Mouse (Mus musculus): ENCODE measurements around the gene Syt1. TPM values are rescaled to one million over a fixed set of nuclear protein-coding genes. Genes with fewer than 3 reads are reported as not detected.

The Syt1 gene
- polyA plus RNA-seq, 1 experiment from 2014 or later, result 16.9 TPM

DNA sequence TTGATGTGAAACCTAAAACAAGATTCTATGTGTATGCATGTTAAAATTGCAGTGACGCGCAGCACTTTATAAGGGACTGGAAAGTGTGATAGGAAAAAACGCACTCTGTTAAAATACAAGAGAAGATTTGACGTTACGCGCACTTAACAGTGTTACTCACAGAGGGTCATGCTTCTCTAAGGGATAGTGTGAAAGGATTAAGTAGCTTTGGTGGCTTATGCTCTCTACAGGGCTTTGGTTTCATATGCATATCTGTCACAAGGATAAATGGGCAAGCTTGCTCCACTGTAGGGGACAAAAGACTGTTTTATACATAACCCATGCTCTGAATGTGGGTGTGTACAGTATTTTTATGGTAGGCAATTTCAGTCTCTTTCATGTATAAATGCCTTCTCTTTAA lies 178.5 kb downstream of the Syt1 start:
- H3K27ac ChIP-seq (ENCODE audit: low read depth, low read length), result no peak overlapping the region
- no peak overlapping the region for H3K4me3 ChIP-seq (ENCODE audit: low read depth, low read length)
- no peaks in the 10 kb centered on the region for H3K36me3 ChIP-seq (ENCODE audit: control insufficient read depth, insufficient read depth, low read length)
- no peaks in the 10 kb centered on the region for H3K27me3 ChIP-seq (ENCODE audit: control insufficient read depth, insufficient read depth, low read length)
- DNase-seq (ENCODE audit: low spot score), result no peak
- WGBS, result 87% methylated on average over 6 of the region's 6 CpGs
- H3K9me3 ChIP-seq (ENCODE audit: control insufficient read depth, low read length), result no peaks in the 10 kb centered on the region
- no peaks in the 10 kb centered on the region for H3K4me1 ChIP-seq (replicated peaks; ENCODE audit: control insufficient read depth, insufficient read depth, low read length)
- no peak overlapping the region for H3K9ac ChIP-seq (ENCODE audit: low read length)
- H3K4me2 ChIP-seq (ENCODE audit: low read depth, low read length, severe bottlenecking), result no peak overlapping the region
- no peak for ATAC-seq (replicated peaks; ENCODE audit: low FRiP score)

DNA sequence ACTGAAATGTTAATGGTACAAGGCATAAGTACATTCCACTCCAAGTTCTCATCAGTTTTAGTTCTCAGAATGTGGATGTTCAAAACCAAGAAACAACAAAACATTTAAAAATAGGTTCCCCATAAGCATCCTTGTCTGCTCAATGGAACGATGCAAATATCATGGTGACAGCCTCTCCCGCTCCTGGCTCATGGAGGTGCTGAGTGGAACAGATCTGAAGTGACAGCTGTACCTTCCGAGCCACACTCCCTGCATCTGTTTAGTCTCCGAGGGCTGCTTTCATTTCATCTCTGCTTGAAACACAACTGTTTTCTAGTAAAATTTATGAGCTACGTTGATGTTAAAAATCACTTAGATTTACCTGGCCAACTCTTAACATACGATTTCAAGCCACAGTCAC lies 179.0 kb downstream of the Syt1 start:
- no peak overlapping the region for H3K9ac ChIP-seq (ENCODE audit: low read length)
- H3K4me1 ChIP-seq (replicated peaks; ENCODE audit: control insufficient read depth, insufficient read depth, low read length), result no peaks in the 10 kb centered on the region
- H3K4me3 ChIP-seq (ENCODE audit: low read depth, low read length), result no peak overlapping the region
- H3K36me3 ChIP-seq (ENCODE audit: control insufficient read depth, insufficient read depth, low read length), result no peaks in the 10 kb centered on the region
- H3K4me2 ChIP-seq (ENCODE audit: low read depth, low read length, severe bottlenecking), result no peak overlapping the region
- no peaks in the 10 kb centered on the region for H3K27me3 ChIP-seq (ENCODE audit: control insufficient read depth, insufficient read depth, low read length)
- H3K9me3 ChIP-seq (ENCODE audit: control insufficient read depth, low read length), result no peaks in the 10 kb centered on the region
- 81% methylated on average over 6 of the region's 6 CpGs for WGBS
- H3K27ac ChIP-seq (ENCODE audit: low read depth, low read length), result no peak overlapping the region
- ATAC-seq (replicated peaks; ENCODE audit: low FRiP score), result no peak
- no peak for DNase-seq (ENCODE audit: low spot score)

DNA sequence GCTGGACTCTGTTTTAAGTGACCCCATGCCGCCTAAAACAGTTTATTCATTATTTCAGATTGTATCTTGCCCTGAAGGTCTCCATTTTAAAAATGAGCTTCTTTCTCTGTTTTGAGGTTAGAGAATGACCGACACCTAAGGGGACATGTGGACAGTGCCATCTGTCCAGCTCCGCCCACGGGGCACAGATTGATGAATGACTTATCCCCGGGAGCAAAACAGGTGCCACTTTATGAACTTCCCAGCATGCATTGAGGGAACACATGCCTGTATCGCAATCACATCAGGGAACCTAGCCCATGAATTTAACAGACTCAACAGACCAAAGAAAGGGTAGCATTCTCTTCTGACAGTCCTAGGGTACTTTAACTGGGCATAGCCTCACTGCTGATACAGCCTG lies 188.5 kb downstream of the Syt1 start:
- H3K27me3 ChIP-seq (ENCODE audit: control insufficient read depth, insufficient read depth, low read length), result no peaks in the 10 kb centered on the region
- ATAC-seq (replicated peaks; ENCODE audit: low FRiP score), result no peak
- WGBS, result 85% methylated on average over 6 of the region's 6 CpGs

DNA sequence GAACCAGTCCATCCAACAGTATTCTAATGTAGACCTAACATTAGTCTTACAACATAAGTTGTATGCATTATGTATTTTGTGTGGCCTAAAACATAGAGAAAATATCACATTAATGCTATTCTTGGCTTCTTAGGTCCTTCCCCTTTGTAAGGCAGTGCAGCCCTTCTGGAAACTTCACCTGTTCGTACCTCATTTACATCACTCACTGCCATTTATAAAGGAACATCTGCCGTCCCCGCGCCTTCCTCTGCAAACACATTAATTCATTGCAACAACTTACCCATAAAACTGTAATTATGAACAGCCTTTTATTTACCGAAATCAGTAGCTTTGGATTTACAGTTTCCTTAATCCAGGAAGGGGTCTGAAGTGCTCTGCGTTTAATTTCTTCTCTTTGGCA lies 195.4 kb downstream of the Syt1 start:
- Histone ChIP-seq H3K27me3 (ENCODE audit: control insufficient read depth, insufficient read depth, low read length) (no peaks in the 10 kb centered on the region), H3K9me3 (ENCODE audit: control insufficient read depth, low read length) (no peaks in the 10 kb centered on the region), H3K4me2 (ENCODE audit: low read depth, low read length, severe bottlenecking) (no peak overlapping the region), H3K9ac (ENCODE audit: low read length) (no peak overlapping the region), H3K4me3 (ENCODE audit: low read depth, low read length) (no peak overlapping the region), H3K4me1 (replicated peaks; ENCODE audit: control insufficient read depth, insufficient read depth, low read length) (no peaks in the 10 kb centered on the region), H3K36me3 (ENCODE audit: control insufficient read depth, insufficient read depth, low read length) (no peaks in the 10 kb centered on the region), H3K27ac (ENCODE audit: low read depth, low read length) (no peak overlapping the region)
- DNase-seq (ENCODE audit: low spot score) (no peak), ATAC-seq (replicated peaks; ENCODE audit: low FRiP score) (no peak)
- WGBS, result 82% methylated on average over 6 of the region's 6 CpGs

More for the DNA sequence above, 188.5 kb downstream of the Syt1 start:
- H3K4me1 ChIP-seq (replicated peaks; ENCODE audit: control insufficient read depth, insufficient read depth, low read length), result no peaks in the 10 kb centered on the region
- H3K9ac ChIP-seq (ENCODE audit: low read length), result no peak overlapping the region
- DNase-seq (ENCODE audit: low spot score), result no peak
- no peaks in the 10 kb centered on the region for H3K36me3 ChIP-seq (ENCODE audit: control insufficient read depth, insufficient read depth, low read length)
- H3K4me2 ChIP-seq (ENCODE audit: low read depth, low read length, severe bottlenecking), result no peak overlapping the region
- H3K27ac ChIP-seq (ENCODE audit: low read depth, low read length), result no peak overlapping the region
- H3K9me3 ChIP-seq (ENCODE audit: control insufficient read depth, low read length), result no peaks in the 10 kb centered on the region
- H3K4me3 ChIP-seq (ENCODE audit: low read depth, low read length), result no peak overlapping the region

DNA sequence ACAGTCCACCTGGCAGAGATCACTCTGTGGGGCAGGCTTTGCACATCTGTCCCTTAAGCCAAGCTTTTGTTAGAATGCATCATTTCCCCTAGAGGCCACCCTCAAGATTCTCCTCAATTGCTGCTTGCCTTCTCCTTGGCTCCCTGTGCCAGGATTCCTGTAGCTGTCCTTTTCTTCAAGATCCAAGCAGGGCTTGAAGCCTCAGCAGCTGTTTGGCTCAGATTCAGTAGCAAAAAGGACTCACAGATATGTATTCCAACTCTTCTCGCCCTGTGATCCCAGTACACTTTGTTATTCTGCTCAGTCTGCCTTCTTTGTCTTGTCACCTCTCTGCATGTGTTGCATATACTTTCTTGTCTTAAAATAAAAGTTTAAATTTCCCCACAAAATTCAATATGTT lies 206.4 kb downstream of the Syt1 start:
- H3K27me3 ChIP-seq (ENCODE audit: control insufficient read depth, insufficient read depth, low read length), result no peaks in the 10 kb centered on the region
- H3K27ac ChIP-seq (ENCODE audit: low read depth, low read length), result no peak overlapping the region
- WGBS, result 97% methylated on average over 1 of the region's 1 CpGs
- H3K4me1 ChIP-seq (replicated peaks; ENCODE audit: control insufficient read depth, insufficient read depth, low read length), result no peaks in the 10 kb centered on the region
- H3K4me2 ChIP-seq (ENCODE audit: low read depth, low read length, severe bottlenecking), result no peak overlapping the region
- H3K9ac ChIP-seq (ENCODE audit: low read length), result no peak overlapping the region
- ATAC-seq (replicated peaks; ENCODE audit: low FRiP score) (no peak), DNase-seq (ENCODE audit: low spot score) (no peak)
- H3K36me3 ChIP-seq (ENCODE audit: control insufficient read depth, insufficient read depth, low read length), result no peaks in the 10 kb centered on the region
- no peak overlapping the region for H3K4me3 ChIP-seq (ENCODE audit: low read depth, low read length)
- no peaks in the 10 kb centered on the region for H3K9me3 ChIP-seq (ENCODE audit: control insufficient read depth, low read length)

DNA sequence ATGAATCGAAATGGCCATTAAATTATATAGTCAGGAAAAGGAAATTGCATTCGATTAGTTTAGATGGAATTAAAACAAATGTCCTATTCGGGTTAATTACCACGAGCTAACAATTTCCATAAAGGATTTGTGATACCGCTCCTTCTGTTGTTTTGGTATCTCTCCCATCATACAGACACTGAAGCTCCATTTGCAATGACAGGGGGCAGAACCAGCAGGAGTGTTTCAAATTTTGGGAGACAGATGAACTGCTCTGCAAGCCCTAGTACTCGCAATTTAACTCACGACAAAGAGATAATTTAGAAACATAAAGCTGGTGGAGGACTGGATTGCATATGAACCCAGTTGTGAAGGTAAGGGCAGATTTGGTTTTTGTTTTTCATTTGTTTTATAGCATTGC lies 210.0 kb downstream of the Syt1 start:
- Histone ChIP-seq H3K27ac (ENCODE audit: low read depth, low read length) (no peak overlapping the region), H3K36me3 (ENCODE audit: control insufficient read depth, insufficient read depth, low read length) (no peaks in the 10 kb centered on the region), H3K4me3 (ENCODE audit: low read depth, low read length) (no peak overlapping the region), H3K9ac (ENCODE audit: low read length) (no peak overlapping the region), H3K4me1 (replicated peaks; ENCODE audit: control insufficient read depth, insufficient read depth, low read length) (no peaks in the 10 kb centered on the region), H3K4me2 (ENCODE audit: low read depth, low read length, severe bottlenecking) (no peak overlapping the region), H3K9me3 (ENCODE audit: control insufficient read depth, low read length) (no peaks in the 10 kb centered on the region), H3K27me3 (ENCODE audit: control insufficient read depth, insufficient read depth, low read length) (no peaks in the 10 kb centered on the region)
- WGBS, result 87% methylated on average over 7 of the region's 7 CpGs
- DNase-seq (ENCODE audit: low spot score) (no peak), ATAC-seq (replicated peaks; ENCODE audit: low FRiP score) (no peak)

DNA sequence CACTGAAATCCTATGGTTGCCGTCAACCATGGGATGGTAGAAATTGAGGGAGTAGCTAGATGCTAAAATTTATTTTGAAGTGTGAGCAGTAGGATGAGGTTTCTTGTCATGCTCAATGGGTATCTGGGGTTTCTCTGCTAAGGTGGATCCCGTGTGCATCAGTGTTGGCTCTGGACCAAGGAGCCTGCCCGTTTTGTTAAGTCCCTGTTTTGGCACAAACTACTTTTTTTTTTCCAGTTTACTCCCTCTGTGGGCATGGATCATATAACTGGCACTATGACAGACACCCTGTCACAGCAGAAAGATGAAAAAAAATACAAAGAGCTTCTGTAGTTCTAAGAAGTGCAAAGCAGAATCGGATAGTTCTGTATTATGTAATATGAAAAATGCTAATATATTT lies 212.0 kb downstream of the Syt1 start:
- Histone ChIP-seq H3K4me1 (replicated peaks; ENCODE audit: control insufficient read depth, insufficient read depth, low read length) (no peaks in the 10 kb centered on the region), H3K4me2 (ENCODE audit: low read depth, low read length, severe bottlenecking) (no peak overlapping the region), H3K27me3 (ENCODE audit: control insufficient read depth, insufficient read depth, low read length) (no peaks in the 10 kb centered on the region), H3K36me3 (ENCODE audit: control insufficient read depth, insufficient read depth, low read length) (no peaks in the 10 kb centered on the region), H3K27ac (ENCODE audit: low read depth, low read length) (no peak overlapping the region), H3K9ac (ENCODE audit: low read length) (no peak overlapping the region), H3K4me3 (ENCODE audit: low read depth, low read length) (no peak overlapping the region), H3K9me3 (ENCODE audit: control insufficient read depth, low read length) (no peaks in the 10 kb centered on the region)
- DNase-seq (ENCODE audit: low spot score) (no peak), ATAC-seq (replicated peaks; ENCODE audit: low FRiP score) (no peak)
- WGBS, result 90% methylated on average over 4 of the region's 4 CpGs

DNA sequence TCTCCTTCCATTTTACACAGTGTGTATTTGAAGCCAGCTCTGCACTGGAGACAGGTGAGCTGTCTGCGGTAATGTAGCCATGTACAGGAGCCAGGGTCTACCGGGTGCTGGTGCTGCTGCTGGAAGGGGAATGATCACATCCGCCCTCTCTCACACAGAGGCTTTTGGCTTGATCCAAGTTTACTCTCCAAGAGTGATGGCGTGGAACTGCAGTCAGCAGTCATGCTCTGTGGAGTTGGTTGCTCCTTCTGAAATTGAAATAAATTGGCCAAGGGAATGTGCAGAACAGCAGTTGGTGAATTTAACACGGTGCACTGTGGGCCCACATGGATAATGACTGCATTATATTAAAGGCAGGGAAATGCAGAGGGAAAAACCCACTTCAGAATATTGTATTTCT lies 228.0 kb downstream of the Syt1 start:
- no peaks in the 10 kb centered on the region for H3K9me3 ChIP-seq (ENCODE audit: control insufficient read depth, low read length)
- H3K27ac ChIP-seq (ENCODE audit: low read depth, low read length), result no peak overlapping the region
- H3K4me1 ChIP-seq (replicated peaks; ENCODE audit: control insufficient read depth, insufficient read depth, low read length), result no peaks in the 10 kb centered on the region
- whole genome bisulfite sequencing, result 86% methylated on average over 5 of the region's 5 CpGs
- no peak overlapping the region for H3K9ac ChIP-seq (ENCODE audit: low read length)
- DNase-seq (ENCODE audit: low spot score), result no peak
- no peak overlapping the region for H3K4me2 ChIP-seq (ENCODE audit: low read depth, low read length, severe bottlenecking)
- no peaks in the 10 kb centered on the region for H3K36me3 ChIP-seq (ENCODE audit: control insufficient read depth, insufficient read depth, low read length)
- no peak overlapping the region for H3K4me3 ChIP-seq (ENCODE audit: low read depth, low read length)
- H3K27me3 ChIP-seq (ENCODE audit: control insufficient read depth, insufficient read depth, low read length), result no peaks in the 10 kb centered on the region
- no peak for ATAC-seq (replicated peaks; ENCODE audit: low FRiP score)

DNA sequence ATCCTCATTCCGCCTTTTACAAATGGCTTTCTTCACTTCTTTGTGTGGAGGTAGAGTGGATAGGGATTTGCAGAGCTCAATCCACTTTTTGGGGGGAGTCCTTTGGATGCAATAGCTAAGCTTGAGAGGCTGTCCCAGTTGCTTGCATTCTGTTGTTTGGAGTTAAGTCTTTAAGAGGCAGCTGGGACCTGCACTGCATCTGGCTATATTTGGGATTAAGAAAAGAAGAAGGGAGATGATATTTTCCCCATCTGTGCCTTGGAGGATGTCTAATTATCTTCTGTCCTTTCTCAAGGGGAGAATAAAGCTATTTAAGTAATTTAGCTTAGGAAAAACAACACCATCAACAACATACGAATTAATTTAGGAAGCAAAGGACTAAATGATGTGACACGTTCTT lies 230.2 kb downstream of the Syt1 start:
- H3K27me3 ChIP-seq (ENCODE audit: control insufficient read depth, insufficient read depth, low read length), result no peaks in the 10 kb centered on the region
- H3K9ac ChIP-seq (ENCODE audit: low read length), result no peak overlapping the region
- no peak overlapping the region for H3K27ac ChIP-seq (ENCODE audit: low read depth, low read length)
- no peaks in the 10 kb centered on the region for H3K4me1 ChIP-seq (replicated peaks; ENCODE audit: control insufficient read depth, insufficient read depth, low read length)
- ATAC-seq (replicated peaks; ENCODE audit: low FRiP score) (no peak), DNase-seq (ENCODE audit: low spot score) (no peak)
- no peak overlapping the region for H3K4me3 ChIP-seq (ENCODE audit: low read depth, low read length)
- WGBS, result 81% methylated on average over 3 of the region's 3 CpGs
- no peak overlapping the region for H3K4me2 ChIP-seq (ENCODE audit: low read depth, low read length, severe bottlenecking)
- H3K36me3 ChIP-seq (ENCODE audit: control insufficient read depth, insufficient read depth, low read length), result no peaks in the 10 kb centered on the region
- no peaks in the 10 kb centered on the region for H3K9me3 ChIP-seq (ENCODE audit: control insufficient read depth, low read length)
